Mouse (Mus musculus) hindbrain, embryonic 11.5 days (tissue): ENCODE results near the gene Myt1l. TPM values are rescaled to one million over a fixed set of nuclear protein-coding genes. Genes with fewer than 3 reads are reported as not detected.

Experiments used
- ATAC-seq: fragments of 200-750 bp; cut with Nextera tagmentation; 2 replicates; pipeline ENCODE4 v1.8.0; 2017; ENCODE audit warnings: mild to moderate bottlenecking, moderate TSS enrichment, moderate library complexity; ENCODE audit not compliant: low FRiP score
- DNase-seq: peaks from one replicate; pipeline ENCODE4 v3.0.0-alpha.2; 2015; ENCODE audit warnings: low spot score
- H3K27ac ChIP-seq: fragments of 300-500 bp; sonication (generic); 2 replicates; pipeline ENCODE4 v1.5.1; 2014; ENCODE audit warnings: mild to moderate bottlenecking, low read depth, low read length
- H3K27me3 ChIP-seq: fragments of 300-500 bp; sonication (generic); 2 replicates; pipeline ENCODE4 v1.6.1; 2014; ENCODE audit warnings: mild to moderate bottlenecking, low read length, moderate library complexity, mixed read lengths; ENCODE audit not compliant: control insufficient read depth, insufficient read depth
- H3K36me3 ChIP-seq: fragments of 300-500 bp; sonication (generic); 2 replicates; pipeline ENCODE4 v1.6.1; 2014; ENCODE audit warnings: mild to moderate bottlenecking, low read length, moderate library complexity, mixed read lengths; ENCODE audit not compliant: control insufficient read depth, insufficient read depth
- H3K4me1 ChIP-seq: fragments of 300-500 bp; sonication (generic); replicated peaks from 2 replicates; pipeline ENCODE4 v1.6.1; 2014; ENCODE audit warnings: low read length, mixed read lengths; ENCODE audit not compliant: control insufficient read depth, insufficient read depth
- H3K4me2 ChIP-seq: fragments of 300-500 bp; sonication (generic); replicated peaks from 2 replicates; pipeline ENCODE4 v1.6.1; 2014; ENCODE audit warnings: mild to moderate bottlenecking, low read depth, low read length
- H3K4me3 ChIP-seq: fragments of 300-500 bp; sonication (generic); 2 replicates; pipeline ENCODE4 v1.5.1; 2014; ENCODE audit warnings: low read depth, low read length
- H3K9ac ChIP-seq: fragments of 300-500 bp; sonication (generic); 2 replicates; pipeline ENCODE4 v1.6.1; 2014; ENCODE audit warnings: low read depth, low read length
- H3K9me3 ChIP-seq: fragments of 300-500 bp; sonication (generic); 2 replicates; pipeline ENCODE4 v1.6.1; 2016; ENCODE audit warnings: low read length; ENCODE audit not compliant: control insufficient read depth
- WGBS: fragments of 180-500 bp; shearing (Covaris S2); extraction: QIAGEN DNeasy Blood & Tissue Kit; methylation state at CpG from one replicate; pipeline ENCODE4 v1.1.7; 2014; 5-methylcytosine and 5-hydroxymethylcytosine counted together
- polyA plus RNA-seq: library from polyadenylated mRNA; unstranded; fragments of >200 nt; fragmentation: Nextera tagmentation; extraction: Ambion mirVana; gene quantifications from 2 replicates; pipeline ENCODE4 v1.2.1, GENCODE M21; 2014

Gene Myt1l
- polyA plus RNA-seq, 1 experiment from 2014 or later = 30.9 TPM

DNA sequence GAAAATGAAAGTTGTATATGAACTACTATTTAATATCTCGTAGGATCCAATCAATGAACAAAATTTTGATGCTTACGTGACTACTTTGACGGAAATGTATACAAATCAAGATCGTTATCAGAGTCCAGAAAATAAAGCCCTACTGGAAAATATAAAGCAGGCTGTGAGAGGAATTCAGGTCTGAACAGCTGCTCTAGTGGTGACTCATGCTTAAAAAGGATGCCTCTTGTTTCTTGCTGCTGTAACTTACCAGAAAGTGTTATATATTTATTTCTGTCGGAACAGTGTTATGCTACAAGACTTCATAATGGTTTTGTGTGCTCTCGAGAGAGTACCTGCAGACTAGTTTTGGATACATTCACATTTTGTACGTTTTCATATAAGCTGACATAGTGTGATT is 392.1 kb downstream of the Myt1l start:
- H3K4me3 ChIP-seq = no peak overlapping the region
- H3K27ac ChIP-seq = no peak overlapping the region
- no peaks in the 10 kb centered on the region for H3K9me3 ChIP-seq
- no peaks in the 10 kb centered on the region for H3K27me3 ChIP-seq
- DNase-seq = no peak
- H3K9ac ChIP-seq = no peak overlapping the region
- H3K4me2 ChIP-seq = no peak overlapping the region
- H3K4me1 ChIP-seq = no peaks in the 10 kb centered on the region
- ATAC-seq = no peak
- H3K36me3 ChIP-seq = no peaks in the 10 kb centered on the region
- WGBS = 90% methylated on average over 7 of the region's 7 CpGs

DNA sequence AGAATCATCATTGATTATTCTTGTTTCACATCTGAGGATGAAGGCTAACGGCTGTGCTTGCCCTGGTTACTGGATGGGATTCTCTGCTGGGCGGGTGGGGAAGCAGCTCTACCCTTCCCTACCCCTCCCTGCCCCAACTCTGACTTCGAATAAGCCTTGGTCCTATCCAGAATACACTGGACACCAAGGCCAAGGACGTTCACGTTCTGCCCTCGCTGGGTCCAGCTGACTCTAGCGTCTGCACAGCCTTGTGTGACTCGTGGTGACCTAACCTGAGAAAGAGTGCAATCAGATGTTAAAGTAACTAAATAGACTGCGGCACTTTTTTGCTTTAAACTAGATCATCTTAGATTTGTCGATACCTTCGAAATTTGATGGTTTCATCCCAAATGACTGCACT is 393.3 kb downstream of the Myt1l start:
- Histone ChIP-seq H3K4me3 (no peak overlapping the region), H3K27ac (no peak overlapping the region), H3K9me3 (no peaks in the 10 kb centered on the region), H3K36me3 (no peaks in the 10 kb centered on the region), H3K4me1 (no peaks in the 10 kb centered on the region), H3K9ac (no peak overlapping the region), H3K4me2 (no peak overlapping the region), H3K27me3 (no peaks in the 10 kb centered on the region)
- DNase-seq (no peak), ATAC-seq (no peak)
- WGBS = 86% methylated on average over 11 of the region's 11 CpGs

DNA sequence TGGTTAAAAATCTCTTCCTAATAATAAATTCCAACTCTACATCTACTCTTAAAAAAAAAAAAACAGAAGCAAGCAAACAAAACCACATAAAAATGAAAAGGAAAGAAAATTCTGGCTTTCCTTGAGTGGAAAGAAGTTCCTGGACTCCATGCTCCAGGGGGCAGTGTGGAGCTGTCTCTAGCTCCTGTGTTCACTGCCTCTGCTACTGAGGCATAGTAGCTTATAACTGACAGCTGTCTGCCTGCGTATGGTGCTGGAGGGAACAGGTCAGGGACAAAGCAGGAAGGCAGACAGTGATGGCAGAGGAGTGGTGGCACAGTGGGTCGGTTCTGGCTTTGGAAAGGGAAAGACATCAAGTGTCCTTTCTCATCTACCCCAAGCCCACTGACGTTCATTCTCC is 398.7 kb downstream of the Myt1l start:
- H3K4me2 ChIP-seq = no peak overlapping the region
- no peak overlapping the region for H3K27ac ChIP-seq
- no peaks in the 10 kb centered on the region for H3K9me3 ChIP-seq
- peak; percentile 67 for DNase-seq
- no peaks in the 10 kb centered on the region for H3K36me3 ChIP-seq
- H3K4me1 ChIP-seq = no peaks in the 10 kb centered on the region
- H3K4me3 ChIP-seq = no peak overlapping the region
- 31% methylated on average over 3 of the region's 3 CpGs for WGBS
- no peak overlapping the region for H3K9ac ChIP-seq
- no peak for ATAC-seq
- H3K27me3 ChIP-seq = no peaks in the 10 kb centered on the region

- H3K4me3 ChIP-seq = no peak overlapping the region
- DNase-seq = no peak
- no peak for ATAC-seq
- H3K9me3 ChIP-seq = no peaks in the 10 kb centered on the region
- H3K36me3 ChIP-seq = no peaks in the 10 kb centered on the region
- H3K27me3 ChIP-seq = no peaks in the 10 kb centered on the region
- H3K4me1 ChIP-seq = no peaks in the 10 kb centered on the region
- no peak overlapping the region for H3K4me2 ChIP-seq
- WGBS = 81% methylated on average over 1 of the region's 1 CpGs
- H3K9ac ChIP-seq = no peak overlapping the region
- H3K27ac ChIP-seq = no peak overlapping the region
These were observed 402.4 kb downstream of the Myt1l start for GRCm38 (mm10) chr12:29930591-29930990.

GRCm38 (mm10) chr12:29932951-29933350 is 404.8 kb downstream of the Myt1l start:
- no peak for DNase-seq
- H3K36me3 ChIP-seq = no peaks in the 10 kb centered on the region
- H3K4me3 ChIP-seq = no peak overlapping the region
- H3K4me2 ChIP-seq = no peak overlapping the region
- no peak overlapping the region for H3K27ac ChIP-seq
- no peaks in the 10 kb centered on the region for H3K4me1 ChIP-seq
- no peaks in the 10 kb centered on the region for H3K9me3 ChIP-seq
- no peaks in the 10 kb centered on the region for H3K27me3 ChIP-seq
- no peak overlapping the region for H3K9ac ChIP-seq
- 95% methylated on average over 1 of the region's 1 CpGs for WGBS
- no peak for ATAC-seq

DNA sequence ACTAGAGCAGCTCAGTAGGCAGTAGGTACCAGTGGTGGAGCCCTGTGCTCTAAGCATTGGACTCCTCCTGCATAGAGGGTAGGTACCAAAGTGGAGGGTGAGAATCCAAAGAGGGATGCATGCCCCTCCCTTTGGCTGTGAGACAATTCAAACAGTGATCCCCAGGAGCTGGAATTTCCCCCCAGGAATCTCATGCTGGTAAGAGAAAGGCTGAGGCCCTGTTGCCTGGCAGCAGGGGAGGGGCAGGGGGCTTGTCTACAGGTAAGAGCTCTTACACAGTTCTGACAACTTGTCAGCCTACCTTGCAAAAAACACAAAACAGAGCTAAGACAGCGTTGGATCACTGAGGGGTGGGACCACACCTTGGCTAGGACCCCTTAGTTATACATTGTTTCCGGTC is 405.3 kb downstream of the Myt1l start:
- no peaks in the 10 kb centered on the region for H3K36me3 ChIP-seq
- no peak overlapping the region for H3K4me3 ChIP-seq
- WGBS = 57% methylated on average over 2 of the region's 2 CpGs
- no peak overlapping the region for H3K27ac ChIP-seq
- no peaks in the 10 kb centered on the region for H3K9me3 ChIP-seq
- H3K4me2 ChIP-seq = no peak overlapping the region
- no peaks in the 10 kb centered on the region for H3K27me3 ChIP-seq
- no peak overlapping the region for H3K9ac ChIP-seq
- DNase-seq (no peak), ATAC-seq (no peak)
- no peaks in the 10 kb centered on the region for H3K4me1 ChIP-seq

GRCm38 (mm10) chr12:29934120-29934581 is 406.0 kb downstream of the Myt1l start:
- H3K27ac ChIP-seq = no peak overlapping the region
- no peaks in the 10 kb centered on the region for H3K27me3 ChIP-seq
- H3K4me1 ChIP-seq = no peaks in the 10 kb centered on the region
- no peaks in the 10 kb centered on the region for H3K36me3 ChIP-seq
- no peak for ATAC-seq
- H3K9me3 ChIP-seq = no peaks in the 10 kb centered on the region
- H3K4me3 ChIP-seq = no peak overlapping the region
- DNase-seq = no peak
- 78% methylated on average over 8 of the region's 8 CpGs for WGBS
- no peak overlapping the region for H3K4me2 ChIP-seq
- no peak overlapping the region for H3K9ac ChIP-seq

DNA sequence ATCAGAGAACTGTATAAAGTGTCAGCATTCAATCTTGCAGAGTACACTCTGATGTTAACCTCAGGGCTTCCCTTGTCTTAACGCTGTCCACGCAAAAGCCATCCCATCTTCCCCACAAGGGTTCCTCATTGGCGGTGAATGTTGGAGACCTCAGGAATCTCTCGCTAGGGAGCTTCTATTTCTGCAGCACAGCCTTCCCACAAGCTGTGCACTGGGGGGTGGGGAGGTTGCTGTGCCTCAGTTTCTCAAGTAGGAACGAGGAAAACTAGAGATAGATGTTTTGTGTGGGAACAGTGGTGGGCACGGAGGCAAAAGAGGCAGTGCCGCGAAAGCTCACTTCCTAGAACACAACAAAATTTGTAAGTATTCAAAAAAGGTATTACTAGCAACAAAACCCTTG is 409.1 kb downstream of the Myt1l start, which contains the start of gene Pxdn:
Pxdn (plus strand) TSS at position 301 of the 400 bp plus-strand sequence.
- Histone ChIP-seq H3K9me3 (no peaks in the 10 kb centered on the region), H3K4me3 (peak within 1 kb of the TSS; percentile 77), H3K4me1 (no peaks in the 10 kb centered on the region; the same call in 1 of the 2 replicates), H3K27ac (peak within 1 kb of the TSS; percentile 78), H3K4me2 (peak within 1 kb of the TSS; percentile 89), H3K36me3 (no peaks in the 10 kb centered on the region), H3K9ac (peak within 1 kb of the TSS; percentile 97), H3K27me3 (no peaks in the 10 kb centered on the region)
- DNase-seq (no peak), ATAC-seq (no peak)
- 26% methylated on average over 8 of the region's 8 CpGs for WGBS

DNA sequence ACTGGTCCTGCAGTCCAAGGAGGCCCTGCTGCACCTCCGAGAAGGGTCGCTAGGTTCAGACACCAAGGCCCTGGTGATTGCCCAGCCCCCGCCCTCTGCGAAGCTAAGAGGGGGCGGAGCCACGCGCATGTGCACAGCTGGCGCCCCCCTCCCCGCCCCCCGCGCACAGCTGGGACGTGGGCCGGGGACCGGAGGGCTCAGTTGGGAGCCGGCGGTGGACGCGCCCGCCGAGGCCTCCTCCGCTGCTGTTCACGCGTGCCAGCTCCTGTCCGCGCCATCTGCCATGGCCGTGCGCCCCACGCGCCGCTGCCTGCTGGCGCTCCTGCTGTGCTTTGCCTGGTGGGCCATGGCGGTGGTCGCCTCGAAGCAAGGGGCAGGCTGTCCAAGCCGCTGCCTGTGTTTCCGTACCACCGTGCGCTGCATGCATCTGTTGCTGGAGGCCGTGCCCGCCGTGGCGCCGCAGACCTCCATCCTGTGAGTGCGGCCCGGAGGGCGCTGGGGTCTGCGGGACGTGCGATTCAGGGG is 409.7 kb downstream of the Myt1l start:
- Histone ChIP-seq H3K27ac (peak overlapping the region; percentile 78), H3K4me3 (peak overlapping the region; percentile 77), H3K4me2 (peak overlapping the region; percentile 89), H3K36me3 (no peaks in the 10 kb centered on the region), H3K9me3 (no peaks in the 10 kb centered on the region), H3K4me1 (no peaks in the 10 kb centered on the region; the same call in 1 of the 2 replicates), H3K9ac (peak overlapping the region; percentile 97), H3K27me3 (no peaks in the 10 kb centered on the region)
- DNase-seq (peak; percentile 89), ATAC-seq (peak; percentile 93)
- WGBS = under 1% methylated on average over 38 of the region's 49 CpGs
